Mouse (Mus musculus): Measurements from ENCODE around the gene Ppm1h.

- TF ChIP-seq CTCF (IDR thresholded peaks at IDR 0.05) (no peak), EP300 (IDR thresholded peaks at IDR 0.05) (no peak)
Observed at GRCm38 (mm10) chr10:122724692-122725091, 46.1 kb downstream of the Ppm1h start.

Data from lung, postnatal 0 days (tissue).